Mouse (Mus musculus) adrenal gland, postnatal 0 days (tissue): ENCODE data around the gene Arhgdig. TPM values are rescaled to one million over a fixed set of nuclear protein-coding genes. Genes with fewer than 3 reads are reported as not detected.

ENCODE experiments used
- polyA plus RNA-seq: library from polyadenylated mRNA; unstranded; fragments of >200 nt; fragmentation: Nextera tagmentation; extraction: Ambion mirVana; gene quantifications from 2 replicates; pipeline ENCODE4 v1.2.1, GENCODE M21; 2015

Arhgdig gene
- 36.0 and 74.3 TPM in 2 replicates for polyA plus RNA-seq

DNA sequence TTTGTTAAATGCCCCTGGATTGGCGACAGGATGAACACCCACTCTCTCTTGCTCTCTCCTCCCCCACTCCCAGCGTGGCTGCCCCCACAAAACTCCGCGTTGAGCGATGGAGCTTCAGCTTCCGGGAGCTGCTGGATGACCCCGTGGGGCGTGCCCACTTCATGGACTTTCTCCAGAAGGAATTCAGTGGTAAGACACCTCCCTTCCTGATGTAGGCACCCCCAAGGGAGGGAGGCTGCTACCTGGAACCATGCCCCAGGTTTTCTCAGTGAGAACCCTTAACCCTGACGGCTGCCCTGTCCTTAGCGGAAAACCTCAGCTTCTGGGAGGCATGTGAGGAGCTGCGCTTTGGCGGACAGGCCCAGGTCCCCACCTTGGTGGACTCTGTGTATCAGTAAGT, at the start of gene Arhgdig:
Gene Arhgdig (minus strand): TSS at position 101 of the 400 bp plus-strand sequence.

DNA sequence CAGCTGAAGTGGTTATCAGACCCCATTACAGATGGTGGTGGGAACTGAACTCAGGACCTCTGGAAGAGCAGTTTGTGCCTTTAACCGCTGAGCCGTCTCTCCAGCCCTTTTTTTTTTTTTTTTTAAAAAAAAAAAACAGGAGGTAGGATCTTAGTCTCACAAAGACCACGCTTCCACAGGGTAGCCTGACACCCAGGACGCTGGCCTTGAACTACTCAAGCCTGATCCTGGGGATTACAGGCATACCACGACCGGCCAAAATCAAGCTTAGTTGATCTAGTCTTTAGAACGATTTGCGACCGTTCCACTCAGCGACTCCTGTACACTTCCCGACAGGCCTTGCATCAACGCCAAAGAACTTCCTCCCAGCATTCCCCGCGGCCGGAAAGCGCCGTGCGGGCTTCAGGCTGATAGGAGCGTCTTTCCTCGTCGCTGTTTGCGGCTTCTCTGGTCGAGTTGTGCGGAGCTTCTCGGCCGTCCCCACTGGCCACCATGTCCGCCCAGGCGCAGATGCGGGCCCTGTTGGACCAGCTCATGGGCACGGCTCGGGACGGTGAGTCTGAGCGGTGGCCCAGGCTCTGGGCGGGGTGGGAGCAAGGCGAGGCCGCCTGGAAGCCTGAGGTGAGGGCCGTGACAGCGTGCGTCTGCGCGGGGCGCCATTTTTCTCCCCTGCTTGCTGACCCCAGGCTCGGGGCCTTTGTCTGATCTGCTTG, 45.1 kb upstream of the Arhgdig start, which contains the start of gene Luc7l:
Gene Luc7l (plus strand): TSS at position 358 of the 713 bp plus-strand sequence.

GRCm38 (mm10) chr17:26244101-26244841, 36.7 kb upstream of the Arhgdig start, which contains the start of gene Fam234a:
Gene Fam234a (minus strand): TSS chr17:26244242.

DNA sequence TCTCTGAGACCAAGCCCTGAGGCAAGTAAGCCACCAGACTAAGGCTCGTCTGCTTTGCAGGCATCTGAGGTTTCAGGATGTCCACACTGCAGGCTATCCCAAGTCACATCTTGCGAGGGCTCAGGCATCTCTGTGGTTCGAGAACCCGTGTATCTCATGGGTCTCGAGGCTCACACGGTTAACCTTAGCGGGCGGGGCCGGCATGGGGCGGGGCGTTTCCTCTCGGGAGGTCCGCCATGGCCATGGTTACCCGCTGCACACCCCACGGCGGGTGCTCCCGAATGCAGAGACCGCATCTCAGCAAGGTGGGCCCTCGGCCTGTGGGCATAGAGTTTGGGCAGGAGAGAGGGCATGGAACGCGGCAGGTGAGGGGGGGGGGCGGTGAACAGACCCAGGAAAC, 4.8 kb downstream of the Arhgdig start, which contains the start of gene Rgs11:
Gene Rgs11 (plus strand): TSS at position 215 of the 400 bp plus-strand sequence.

DNA sequence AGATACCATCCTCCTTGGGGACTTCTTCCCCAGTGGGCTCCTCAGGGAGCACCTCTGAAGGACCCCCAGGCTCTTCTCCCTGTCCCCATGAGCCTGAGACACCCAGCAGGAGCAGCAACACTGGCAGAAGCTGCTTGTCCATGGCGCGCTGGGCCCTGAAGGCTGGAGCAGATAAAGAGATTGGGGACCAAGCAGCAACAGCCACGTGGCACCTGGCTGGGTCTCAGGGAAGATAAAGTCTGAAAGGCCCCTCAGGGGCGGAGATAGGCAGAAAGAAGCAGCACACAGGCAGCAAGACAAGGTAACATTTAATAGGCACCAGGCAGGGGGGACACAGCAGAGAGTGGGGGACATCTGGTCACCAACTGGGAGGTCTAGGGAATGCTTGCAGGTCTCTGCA, 8.7 kb downstream of the Arhgdig start, which contains the start of gene Pdia2:
Gene Pdia2 (minus strand): TSS at position 196 of the 400 bp plus-strand sequence.

Other genes with a start within 250 kb of the Arhgdig start
- gene Capn15, start 222.0 kb downstream of the Arhgdig start, polyA plus RNA-seq: 9.1 and 11.3 TPM in 2 replicates
- 6.9 and 7.5 TPM in 2 replicates for gene Rab11fip3, start 138.2 kb downstream of the Arhgdig start, polyA plus RNA-seq
- 37.1 and 42.1 TPM in 2 replicates for gene Decr2, start 117.4 kb downstream of the Arhgdig start, polyA plus RNA-seq
- 32.7 and 33.1 TPM in 2 replicates for gene Nme4, start 112.2 kb downstream of the Arhgdig start, polyA plus RNA-seq
- gene Tmem8, start 94.5 kb downstream of the Arhgdig start, polyA plus RNA-seq: 3.1 and 4.5 TPM in 2 replicates
- gene Mrpl28, start 84.3 kb downstream of the Arhgdig start, polyA plus RNA-seq: 180 and 209 TPM in 2 replicates
- gene Axin1, start 69.1 kb downstream of the Arhgdig start, polyA plus RNA-seq: 14.9 and 18.4 TPM in 2 replicates
- 3.2 and 6.9 TPM in 2 replicates for gene Pdia2, start 8.7 kb downstream of the Arhgdig start, polyA plus RNA-seq
- 10.2 and 16.3 TPM in 2 replicates for gene Rgs11, start 4.8 kb downstream of the Arhgdig start, polyA plus RNA-seq
- gene Fam234a, start 36.5 kb upstream of the Arhgdig start, polyA plus RNA-seq: 48.4 and 80.9 TPM in 2 replicates
- 44.4 and 65.5 TPM in 2 replicates for gene Luc7l, start 45.1 kb upstream of the Arhgdig start, polyA plus RNA-seq
- 1.5 and 2.0 TPM in 2 replicates for gene Neurl1b, start 207.0 kb upstream of the Arhgdig start, polyA plus RNA-seq